Mouse (Mus musculus) embryonic facial prominence, embryonic 13.5 days (tissue): ENCODE data around the gene Clpx. TPM values are rescaled to one million over a fixed set of nuclear protein-coding genes. Genes with fewer than 3 reads are reported as not detected.
A peak's percentile ranks its signal among the peaks of the same experiment; 100 is the strongest.

Experiments
- ATAC-seq: fragments of 200-750 bp; cut with Nextera tagmentation; 2 replicates; pipeline ENCODE4 v1.8.0; 2017; ENCODE audit warnings: low read depth; ENCODE audit not compliant: insufficient number of reproducible peaks, insufficient read depth, low FRiP score, low TSS enrichment
- H3K27ac ChIP-seq: fragments of 300-500 bp; sonication (generic); 2 replicates; pipeline ENCODE4 v1.5.1; 2015; ENCODE audit warnings: moderate library complexity, mild to moderate bottlenecking, inconsistent platforms
- H3K27me3 ChIP-seq: fragments of 300-500 bp; sonication (generic); 2 replicates; pipeline ENCODE4 v1.6.1; 2015; ENCODE audit warnings: mild to moderate bottlenecking, inconsistent platforms
- H3K36me3 ChIP-seq: fragments of 300-500 bp; sonication (generic); 2 replicates; pipeline ENCODE4 v1.6.1; 2015; ENCODE audit warnings: mild to moderate bottlenecking, inconsistent platforms
- H3K4me1 ChIP-seq: fragments of 300-500 bp; sonication (generic); 2 replicates; pipeline ENCODE4 v1.6.1; 2015; ENCODE audit warnings: inconsistent platforms
- H3K4me2 ChIP-seq: fragments of 300-500 bp; sonication (generic); 2 replicates; pipeline ENCODE4 v1.6.1; 2015; ENCODE audit warnings: moderate library complexity, mild to moderate bottlenecking, inconsistent platforms
- H3K4me3 ChIP-seq: fragments of 300-500 bp; sonication (generic); 2 replicates; pipeline ENCODE4 v1.5.1; 2015; ENCODE audit warnings: mild to moderate bottlenecking, inconsistent platforms
- H3K9ac ChIP-seq: fragments of 300-500 bp; sonication (generic); 2 replicates; pipeline ENCODE4 v1.6.1; 2015; ENCODE audit warnings: mild to moderate bottlenecking, inconsistent platforms
- H3K9me3 ChIP-seq: fragments of 300-500 bp; sonication (generic); 2 replicates; pipeline ENCODE4 v1.6.1; 2016; ENCODE audit warnings: inconsistent platforms
- WGBS: fragments of 180-500 bp; shearing (Covaris S2); methylation state at CpG from one replicate; pipeline ENCODE4 v1.1.7; 2015; ENCODE audit warnings: mixed read lengths; 5-methylcytosine and 5-hydroxymethylcytosine counted together
- polyA plus RNA-seq: library from polyadenylated mRNA; unstranded; fragments of >200 nt; fragmentation: Nextera tagmentation; extraction: Ambion mirVana; gene quantifications from 2 replicates; pipeline ENCODE4 v1.2.1, GENCODE M21; 2015

Gene Clpx
- polyA plus RNA-seq, 1 experiment from 2014 or later, result 56.2 TPM

GRCm38 (mm10) chr9:65356561-65356960 is 62.5 kb downstream of the Clpx start:
- H3K4me1 ChIP-seq, result no peaks in the 10 kb centered on the region
- H3K4me3 ChIP-seq, result no peak overlapping the region
- H3K27me3 ChIP-seq, result no peaks in the 10 kb centered on the region
- no peak for ATAC-seq
- no peaks in the 10 kb centered on the region for H3K9me3 ChIP-seq
- 83% methylated on average over 7 of the region's 7 CpGs for WGBS
- H3K9ac ChIP-seq, result no peak overlapping the region
- H3K4me2 ChIP-seq, result no peak overlapping the region
- peaks cover 68% of the 10 kb centered on the region for H3K36me3 ChIP-seq
- no peak overlapping the region for H3K27ac ChIP-seq

- no peak overlapping the region for H3K4me3 ChIP-seq
- no peak overlapping the region for H3K9ac ChIP-seq
- no peak overlapping the region for H3K27ac ChIP-seq
- no peak overlapping the region for H3K4me2 ChIP-seq
- H3K9me3 ChIP-seq, result no peaks in the 10 kb centered on the region
- 87% methylated on average over 2 of the region's 2 CpGs for WGBS
- peaks cover 72% of the 10 kb centered on the region for H3K36me3 ChIP-seq
- no peak for ATAC-seq
- H3K27me3 ChIP-seq, result no peaks in the 10 kb centered on the region
- no peaks in the 10 kb centered on the region for H3K4me1 ChIP-seq
Observed at GRCm38 (mm10) chr9:65356971-65357370, 62.9 kb downstream of the Clpx start.

- no peak for ATAC-seq
- Histone ChIP-seq H3K27me3 (no peaks in the 10 kb centered on the region), H3K27ac (no peak overlapping the region), H3K36me3 (peaks cover 77% of the 10 kb centered on the region), H3K4me2 (no peak overlapping the region), H3K9me3 (no peaks in the 10 kb centered on the region), H3K4me3 (no peak overlapping the region), H3K9ac (no peak overlapping the region), H3K4me1 (no peaks in the 10 kb centered on the region)
- 87% methylated on average over 1 of the region's 1 CpGs for WGBS
Observed at GRCm38 (mm10) chr9:65358956-65359480, 65.0 kb downstream of the Clpx start.

- ATAC-seq, result no peak
- H3K9ac ChIP-seq, result no peak within 1 kb of the TSS
- no peak within 1 kb of the TSS for H3K4me2 ChIP-seq
- no peaks in the 10 kb centered on the region for H3K9me3 ChIP-seq
- H3K27me3 ChIP-seq, result no peaks in the 10 kb centered on the region
- no peak within 1 kb of the TSS for H3K27ac ChIP-seq
- 89% methylated on average over 16 of the region's 16 CpGs for WGBS
- H3K36me3 ChIP-seq, result peaks cover 72% of the 10 kb centered on the region
- H3K4me1 ChIP-seq, result no peaks in the 10 kb centered on the region
- H3K4me3 ChIP-seq, result no peak within 1 kb of the TSS
Observed at GRCm38 (mm10) chr9:65360641-65361448, 66.8 kb downstream of the Clpx start, which contains the start of gene Ubap1l. Gene Ubap1l (plus strand): TSS chr9:65361041.

- peaks cover 48% of the 10 kb centered on the region for H3K36me3 ChIP-seq
- H3K4me1 ChIP-seq, result no peaks in the 10 kb centered on the region
- no peak overlapping the region for H3K27ac ChIP-seq
- no peaks in the 10 kb centered on the region for H3K27me3 ChIP-seq
- H3K9me3 ChIP-seq, result no peaks in the 10 kb centered on the region
- ATAC-seq, result no peak
- H3K4me2 ChIP-seq, result no peak overlapping the region
- H3K9ac ChIP-seq, result no peak overlapping the region
- WGBS, result 58% methylated on average over 9 of the region's 9 CpGs
- no peak overlapping the region for H3K4me3 ChIP-seq
Observed at GRCm38 (mm10) chr9:65363684-65364083, 69.6 kb downstream of the Clpx start.

- Histone ChIP-seq H3K36me3 (peaks cover 30% of the 10 kb centered on the region), H3K9me3 (no peaks in the 10 kb centered on the region), H3K4me2 (no peak overlapping the region), H3K4me1 (no peaks in the 10 kb centered on the region), H3K27ac (no peak overlapping the region), H3K27me3 (no peaks in the 10 kb centered on the region), H3K4me3 (no peak overlapping the region), H3K9ac (no peak overlapping the region)
- 87% methylated on average over 7 of the region's 7 CpGs for WGBS
- ATAC-seq, result no peak
Observed at GRCm38 (mm10) chr9:65365721-65366120, 71.7 kb downstream of the Clpx start.

- Histone ChIP-seq H3K4me3 (no peak overlapping the region), H3K27me3 (no peaks in the 10 kb centered on the region), H3K9ac (no peak overlapping the region), H3K9me3 (no peaks in the 10 kb centered on the region), H3K4me1 (0 out of 2 replicates have a peak, but pooled peaks cover 6% of the 10 kb centered on the region), H3K36me3 (peaks cover 8% of the 10 kb centered on the region; the same call in 1 of the 2 replicates), H3K27ac (no peak overlapping the region), H3K4me2 (no peak overlapping the region)
- no peak for ATAC-seq
- 85% methylated on average over 24 of the region's 24 CpGs for WGBS
Observed at GRCm38 (mm10) chr9:65371756-65372155, 77.7 kb downstream of the Clpx start.

- Histone ChIP-seq H3K9me3 (no peaks in the 10 kb centered on the region), H3K27ac (no peak overlapping the region), H3K36me3 (peaks cover 9% of the 10 kb centered on the region; the same call in 1 of the 2 replicates), H3K27me3 (no peaks in the 10 kb centered on the region), H3K4me3 (no peak overlapping the region), H3K9ac (no peak overlapping the region), H3K4me2 (no peak overlapping the region), H3K4me1 (0 out of 2 replicates have a peak, but pooled peaks cover 6% of the 10 kb centered on the region)
- no peak for ATAC-seq
- 73% methylated on average over 4 of the region's 4 CpGs for WGBS
Observed at GRCm38 (mm10) chr9:65372449-65372848, 78.4 kb downstream of the Clpx start.

GRCm38 (mm10) chr9:65374468-65375162 is 80.6 kb downstream of the Clpx start:
- Histone ChIP-seq H3K4me1 (0 out of 2 replicates have a peak, but pooled peaks cover 6% of the 10 kb centered on the region), H3K36me3 (peaks cover 14% of the 10 kb centered on the region; the same call in 1 of the 2 replicates), H3K9ac (no peak overlapping the region), H3K27ac (no peak overlapping the region), H3K9me3 (no peaks in the 10 kb centered on the region), H3K27me3 (no peaks in the 10 kb centered on the region), H3K4me3 (no peak overlapping the region), H3K4me2 (no peak overlapping the region)
- ATAC-seq, result no peak
- 63% methylated on average over 5 of the region's 5 CpGs for WGBS

- peaks cover 14% of the 10 kb centered on the region; the same call in 1 of the 2 replicates for H3K36me3 ChIP-seq
- H3K27ac ChIP-seq, result peak overlapping the region; percentile 44; the same call in 1 of the 2 replicates
- 71% methylated on average over 9 of the region's 9 CpGs for WGBS
- no peaks in the 10 kb centered on the region for H3K27me3 ChIP-seq
- no peaks in the 10 kb centered on the region for H3K9me3 ChIP-seq
- no peak overlapping the region for H3K9ac ChIP-seq
- no peak; the same call in 1 of the 2 replicates for ATAC-seq
- no peak overlapping the region for H3K4me3 ChIP-seq
- H3K4me1 ChIP-seq, result 0 out of 2 replicates have a peak, but pooled peaks cover 6% of the 10 kb centered on the region
- H3K4me2 ChIP-seq, result no peak overlapping the region
Observed at GRCm38 (mm10) chr9:65375163-65375934, 81.3 kb downstream of the Clpx start.
